Mouse (Mus musculus) adrenal gland, adult 8-10 months (tissue): ENCODE measurements around the gene Vps18. TPM values are rescaled to one million over a fixed set of nuclear protein-coding genes. Genes with fewer than 3 reads are reported as not detected.

ENCODE experiments used
- DNase-seq: peaks from one replicate; pipeline ENCODE4 v3.0.0; 2022
- total RNA-seq, 4 experiments: library from RNA; stranded (reverse); gene quantifications; 2 replicates each; pipeline ENCODE4 v1.2.4; 2022

Gene Vps18
- 10 to 100 TPM; 27.2 to 29.5 (median 27.7) TPM for total RNA-seq

GRCm38 (mm10) chr2:119288270-119288882 lies at the start of gene Vps18:
Gene Vps18, plus strand, starts transcription at chr2:119288740.
- peak; percentile 96 for DNase-seq

DNA sequence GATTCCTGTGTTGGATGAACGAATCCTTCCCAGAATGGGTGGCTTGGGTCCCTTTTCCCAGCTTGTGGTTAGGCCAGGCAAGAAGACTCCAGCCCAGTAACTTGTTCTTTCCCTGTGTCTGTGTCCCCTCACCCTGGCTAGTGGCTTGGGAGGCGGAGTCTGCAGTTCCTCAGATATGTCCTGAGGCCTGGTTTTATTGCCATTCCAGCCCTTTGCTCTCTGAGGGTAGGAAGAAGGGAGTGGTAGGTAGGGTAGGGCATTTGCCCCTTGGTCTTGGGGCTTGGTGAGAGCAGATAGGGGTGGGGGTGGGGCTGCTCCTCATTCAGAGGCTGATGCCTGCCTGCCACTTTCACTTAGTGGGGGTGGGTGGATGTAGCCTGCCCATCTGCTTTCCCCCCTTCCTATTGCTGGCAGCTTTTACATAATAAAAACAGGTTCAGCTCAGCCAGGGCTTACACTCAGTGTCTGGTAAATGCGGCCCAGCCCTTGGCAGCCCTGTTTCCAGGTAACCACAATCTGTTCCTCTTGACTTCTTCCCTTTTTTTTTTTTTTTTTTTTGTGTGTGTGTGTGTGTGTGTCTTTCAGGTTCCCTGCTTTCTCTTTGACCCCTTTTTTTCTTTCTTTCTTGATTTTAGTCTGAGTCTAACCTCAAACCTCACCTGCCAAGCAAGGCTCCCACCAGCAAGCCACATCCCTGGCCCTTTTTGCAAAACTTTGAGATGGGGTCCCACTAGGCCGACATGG lies 48.3 kb upstream of the Vps18 start:
- DNase-seq = no peak

- no peak for DNase-seq
Measured at GRCm38 (mm10) chr2:119240819-119241186, 47.7 kb upstream of the Vps18 start.

DNA sequence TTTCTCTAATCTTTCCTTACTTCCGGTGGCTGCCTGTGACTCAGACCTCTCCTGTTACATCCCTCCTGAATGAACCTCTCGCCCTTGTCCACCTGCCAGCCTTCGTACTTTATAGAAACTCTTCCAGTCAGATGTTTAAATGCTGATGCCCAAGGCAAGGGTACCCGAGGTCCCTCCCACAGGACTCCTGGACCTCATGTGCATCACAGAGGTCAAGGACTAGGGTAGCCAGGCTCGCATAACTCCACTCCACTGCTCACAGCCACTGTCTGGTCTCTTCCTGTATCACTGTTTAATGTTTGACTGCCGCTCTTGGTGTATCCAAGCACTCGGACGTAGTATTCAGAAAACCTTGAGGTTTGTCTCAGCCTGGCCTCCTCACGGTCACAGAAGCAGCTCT lies 46.0 kb upstream of the Vps18 start:
- no peak for DNase-seq

- no peak for DNase-seq
Measured at GRCm38 (mm10) chr2:119245246-119245645, 43.3 kb upstream of the Vps18 start.

- no peak for DNase-seq
Measured at GRCm38 (mm10) chr2:119247904-119248303, 40.6 kb upstream of the Vps18 start.

DNA sequence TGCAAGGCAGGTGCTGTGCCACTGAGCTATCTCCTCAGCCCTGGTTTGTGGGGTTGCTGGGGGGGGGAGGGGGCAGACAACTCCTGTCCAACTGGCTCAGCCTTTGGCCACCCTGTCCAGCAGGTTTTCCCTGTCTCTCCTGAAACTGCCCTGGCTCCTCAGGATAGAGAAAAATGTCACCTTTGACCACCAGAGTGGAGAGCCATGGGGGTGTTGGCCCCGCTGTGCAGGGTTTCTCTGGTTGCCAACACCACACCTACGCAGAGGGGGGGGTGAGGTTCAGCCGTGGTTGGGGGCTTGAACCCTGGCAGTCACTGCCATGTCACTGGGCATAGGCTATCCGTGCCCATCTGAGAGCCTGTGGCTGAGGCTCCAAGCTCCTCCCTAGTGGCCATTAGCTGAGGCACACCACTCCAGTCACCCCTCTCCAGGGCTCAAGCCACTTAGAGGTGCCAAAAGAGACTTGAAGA lies 38.9 kb upstream of the Vps18 start:
- DNase-seq = no peak

DNA sequence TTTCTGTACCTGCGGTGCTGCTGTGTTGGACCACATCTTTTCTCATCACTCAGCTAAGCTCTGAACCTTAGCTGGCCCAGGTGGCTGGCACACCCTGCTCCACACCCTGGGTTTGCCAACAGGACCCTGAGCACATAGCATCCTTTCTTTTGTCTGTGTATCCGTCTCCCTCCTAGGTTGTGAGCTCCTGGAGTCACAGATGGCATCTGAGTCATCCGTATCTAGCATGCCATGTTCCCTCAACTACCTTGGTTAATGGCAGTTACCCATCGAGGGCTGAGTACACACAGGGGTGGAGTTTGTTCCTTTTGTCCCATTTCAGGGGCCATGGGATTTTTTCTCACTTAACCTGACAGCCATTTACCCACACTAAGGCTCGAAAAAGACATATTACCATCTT lies 38.2 kb upstream of the Vps18 start:
- no peak for DNase-seq

- peak; percentile 64 for DNase-seq
Measured at GRCm38 (mm10) chr2:119250826-119251478, 37.6 kb upstream of the Vps18 start.

DNA sequence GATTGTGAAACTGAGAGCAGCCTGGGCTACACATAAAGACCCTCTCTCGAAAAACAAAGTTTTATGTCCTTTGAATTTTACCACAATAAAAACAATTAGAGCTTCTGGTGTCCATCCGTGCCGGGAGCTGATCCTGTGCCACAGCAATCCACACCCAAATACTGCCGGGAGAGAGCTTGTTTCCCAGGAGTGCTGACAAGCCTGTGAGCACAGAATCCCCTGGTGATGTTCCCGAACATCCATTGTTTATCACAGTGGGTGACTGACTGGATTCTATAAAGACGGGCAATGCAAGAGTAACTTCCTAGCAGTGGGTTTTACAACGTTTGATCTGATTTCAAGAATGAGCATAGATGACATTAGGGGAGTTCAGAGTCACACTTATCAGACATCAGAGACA lies 33.6 kb upstream of the Vps18 start:
- no peak for DNase-seq

DNA sequence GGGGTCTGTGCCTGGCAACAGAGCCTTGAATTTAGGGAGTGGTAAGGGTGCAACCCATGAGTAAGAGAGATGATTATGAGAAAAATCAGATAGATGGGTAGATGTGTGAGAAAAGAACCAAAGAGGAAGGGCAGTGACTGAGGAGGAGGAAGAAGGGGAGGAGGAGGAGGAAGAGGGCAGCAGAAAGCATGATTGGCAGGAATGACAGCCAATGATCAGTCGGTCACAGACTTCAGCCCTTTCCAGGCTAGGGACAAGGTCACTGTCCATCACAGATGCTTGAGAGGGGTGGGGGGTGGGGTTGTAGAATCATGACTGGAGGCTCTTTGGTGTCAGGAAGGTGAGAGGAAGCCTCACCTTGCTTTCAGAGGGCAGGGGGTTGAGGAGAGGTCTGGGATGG lies 28.0 kb upstream of the Vps18 start:
- no peak for DNase-seq

DNA sequence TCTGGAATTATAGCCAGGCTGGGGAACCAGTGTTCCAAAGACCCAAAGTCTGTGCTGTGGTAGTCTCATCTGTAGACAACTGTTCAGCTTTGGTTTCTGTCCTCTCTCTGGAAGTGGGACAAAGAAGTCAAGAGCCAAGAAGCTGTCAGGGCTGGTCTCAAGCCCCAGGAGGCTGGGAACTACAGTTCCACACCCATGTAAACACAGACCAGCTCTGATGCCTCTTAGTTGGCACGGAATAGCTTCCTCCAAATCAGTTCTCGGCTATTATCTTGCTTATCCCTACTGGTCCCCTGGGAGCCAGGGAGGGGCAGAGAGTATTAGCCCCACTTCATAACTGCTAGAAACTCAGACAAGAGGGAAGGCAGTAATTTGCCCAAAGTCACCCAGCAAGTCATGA lies 27.2 kb upstream of the Vps18 start:
- no peak for DNase-seq

GRCm38 (mm10) chr2:119262978-119263377 lies 25.6 kb upstream of the Vps18 start:
- DNase-seq = peak; percentile 92

DNA sequence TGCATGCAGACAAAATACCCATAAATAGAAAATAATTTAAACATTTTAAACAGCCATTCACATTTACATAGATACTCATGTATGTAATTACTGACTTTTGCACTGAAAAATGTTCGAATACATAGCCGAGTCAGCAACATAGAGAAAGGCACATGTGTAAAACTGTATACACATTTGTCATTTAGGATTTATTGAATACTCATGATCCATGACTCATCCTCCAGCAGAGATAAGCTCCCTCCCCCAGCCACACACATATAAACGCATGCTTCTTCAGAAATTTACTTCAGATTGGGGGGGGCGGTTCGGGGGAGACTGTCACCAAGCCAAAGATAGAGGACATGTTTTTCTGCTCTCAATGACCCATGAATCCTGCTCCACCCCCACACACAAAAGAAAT lies 24.7 kb upstream of the Vps18 start:
- no peak for DNase-seq

DNA sequence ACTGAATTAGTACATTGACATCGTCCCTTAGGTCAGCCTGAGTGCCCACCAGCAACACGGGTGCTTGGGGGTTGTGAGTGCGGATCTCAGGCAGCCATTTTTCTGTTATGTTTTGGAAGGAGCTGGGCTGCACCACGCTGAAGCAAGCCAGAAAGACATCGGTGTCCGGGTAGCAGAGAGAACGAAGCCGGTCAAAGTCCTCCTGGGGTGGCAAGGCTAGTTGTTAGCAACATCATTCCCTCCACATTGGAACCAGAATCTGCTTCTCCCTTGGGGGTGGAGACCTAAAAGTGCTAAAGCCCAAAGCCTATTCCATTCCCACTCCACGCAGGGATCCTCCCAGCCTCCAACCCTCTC lies 18.3 kb upstream of the Vps18 start:
- no peak for DNase-seq

DNA sequence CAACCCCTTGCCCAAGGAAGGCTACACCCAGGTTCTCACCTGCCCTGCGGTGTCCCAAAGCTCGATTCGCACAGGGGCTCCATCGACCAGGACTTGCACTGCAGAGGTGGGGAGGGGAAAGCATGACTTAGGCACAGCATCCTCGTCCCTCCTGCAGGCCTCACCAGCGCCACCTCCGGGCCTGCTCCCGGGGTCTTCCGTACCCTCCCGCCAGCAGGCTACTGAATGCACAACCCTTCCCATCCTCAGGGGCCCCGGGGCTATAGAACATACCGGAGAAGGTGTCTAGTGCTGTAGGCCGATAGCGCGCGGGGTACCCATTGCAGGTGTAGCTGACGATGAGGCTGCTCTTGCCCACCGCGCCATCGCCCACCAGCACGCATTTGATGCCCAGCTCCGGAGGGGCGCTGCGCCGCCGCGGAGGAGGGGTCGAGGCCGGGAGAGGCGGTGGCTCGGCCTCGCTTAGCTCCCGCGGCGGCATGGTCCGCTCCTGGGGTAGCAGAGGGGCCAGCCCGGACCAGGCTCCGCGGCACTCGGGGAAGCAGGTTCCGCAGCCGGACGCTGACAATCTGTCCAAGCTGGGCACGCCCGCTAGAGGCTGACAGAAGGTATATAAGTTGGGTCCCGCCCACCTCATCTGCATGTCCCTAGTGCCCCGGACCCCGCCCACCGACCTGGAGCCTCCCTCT lies 17.8 kb upstream of the Vps18 start, which contains the start of gene Rhov:
TSS of gene Rhov (minus strand) at position 630 of the 689 bp plus-strand sequence.
- no peak for DNase-seq

DNA sequence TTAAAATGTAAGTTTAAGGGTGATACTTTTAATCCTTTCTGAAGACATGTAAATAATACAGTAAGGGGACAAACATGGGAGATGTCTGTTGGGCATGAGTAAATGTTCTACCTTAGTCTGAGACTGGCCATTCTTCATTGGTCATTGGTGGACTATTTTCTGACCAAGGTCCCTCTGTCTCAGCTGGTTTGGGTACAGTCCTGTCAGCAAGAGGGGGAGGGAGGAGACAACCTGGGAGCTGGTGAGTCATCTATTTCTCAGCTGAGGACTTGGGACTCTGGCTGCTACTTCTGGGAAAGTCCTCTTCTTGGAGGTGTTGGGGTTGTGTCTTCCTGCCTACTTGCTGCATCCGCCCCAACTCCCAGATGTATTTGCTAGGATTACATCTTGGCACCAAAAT lies 14.4 kb upstream of the Vps18 start:
- no peak for DNase-seq

GRCm38 (mm10) chr2:119276926-119277325 lies 11.6 kb upstream of the Vps18 start:
- DNase-seq = no peak

GRCm38 (mm10) chr2:119277810-119278209 lies 10.7 kb upstream of the Vps18 start:
- DNase-seq = no peak

DNA sequence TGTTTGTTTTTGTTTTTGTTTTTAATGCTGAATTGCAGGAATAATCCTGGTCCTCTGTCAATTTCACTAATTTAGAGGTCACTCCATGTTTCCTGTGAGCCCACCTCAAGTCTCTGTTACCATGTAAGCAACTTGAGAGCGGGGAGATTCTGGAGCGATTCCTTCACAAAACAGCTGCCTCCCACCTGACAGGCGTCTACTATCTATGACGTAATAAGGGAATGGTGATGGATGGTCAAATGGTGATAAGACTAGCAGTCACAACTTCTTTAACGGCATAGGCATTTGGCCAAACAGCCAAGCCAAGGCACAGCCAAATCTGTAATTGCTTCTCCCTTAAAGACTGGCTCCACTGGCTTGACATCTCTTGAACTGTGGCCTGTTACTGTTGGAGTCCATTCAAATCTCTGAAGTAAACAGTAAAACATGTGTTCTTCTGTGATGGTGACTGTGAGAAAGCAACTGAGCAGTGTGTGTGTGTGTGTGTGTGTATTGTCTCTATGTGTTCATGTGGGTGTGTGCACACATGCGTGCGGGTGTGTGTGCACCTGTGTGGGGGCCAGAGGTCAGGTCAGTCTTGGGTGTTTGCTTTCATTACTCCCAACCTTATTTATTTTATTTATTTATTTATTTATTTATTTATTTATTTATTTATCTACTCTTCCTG lies 6.5 kb upstream of the Vps18 start:
- DNase-seq = no peak

GRCm38 (mm10) chr2:119287372-119287771 lies 1.2 kb upstream of the Vps18 start:
- no peak for DNase-seq

DNA sequence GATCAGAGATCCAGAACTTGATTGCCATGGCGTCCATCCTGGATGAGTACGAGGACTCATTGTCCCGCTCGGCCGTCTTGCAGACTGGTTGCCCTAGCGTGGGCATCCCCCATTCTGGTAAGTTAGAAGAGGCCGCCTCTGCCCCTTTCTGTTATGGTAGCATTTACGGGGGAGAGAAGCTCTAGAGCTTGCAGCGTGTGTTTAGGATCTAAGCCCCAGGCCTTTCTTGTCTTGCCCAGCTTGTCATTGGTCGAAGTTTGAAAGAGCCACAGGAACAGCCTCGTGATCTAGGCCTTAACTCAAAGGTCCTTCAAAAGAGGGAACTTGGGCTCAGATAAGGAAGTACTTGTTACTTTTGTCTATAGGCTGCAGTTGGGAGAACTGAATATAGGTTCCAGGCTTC lies 475 bp downstream of the Vps18 start:
- no peak for DNase-seq

DNA sequence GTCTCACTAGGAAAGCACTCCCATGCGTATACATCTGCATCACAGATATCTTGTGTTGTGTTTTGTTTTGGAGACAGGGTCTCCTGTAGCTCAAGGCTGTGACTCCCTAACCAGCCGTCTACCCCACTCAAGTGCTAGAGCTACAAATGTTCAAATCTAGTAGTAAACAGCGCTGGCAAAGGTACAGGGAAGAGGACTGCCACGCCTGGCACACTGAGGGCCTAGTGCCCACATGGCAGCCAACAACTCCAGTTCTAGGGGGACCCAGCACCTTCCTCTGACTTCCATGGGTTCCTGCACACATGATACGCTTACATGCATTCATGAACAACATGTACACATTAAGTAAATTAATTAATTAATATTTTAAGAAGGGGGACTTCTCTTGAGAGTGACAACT lies 3.7 kb downstream of the Vps18 start:
- no peak for DNase-seq
